Mouse (Mus musculus): ENCODE measurements at regions not wholly inside any gene's neighbourhood (a gene's known extent, or its start where the extent isn't known, plus 50 kb on each side); places are given as distances from the start of the nearest gene placed in this dataset.

DNA sequence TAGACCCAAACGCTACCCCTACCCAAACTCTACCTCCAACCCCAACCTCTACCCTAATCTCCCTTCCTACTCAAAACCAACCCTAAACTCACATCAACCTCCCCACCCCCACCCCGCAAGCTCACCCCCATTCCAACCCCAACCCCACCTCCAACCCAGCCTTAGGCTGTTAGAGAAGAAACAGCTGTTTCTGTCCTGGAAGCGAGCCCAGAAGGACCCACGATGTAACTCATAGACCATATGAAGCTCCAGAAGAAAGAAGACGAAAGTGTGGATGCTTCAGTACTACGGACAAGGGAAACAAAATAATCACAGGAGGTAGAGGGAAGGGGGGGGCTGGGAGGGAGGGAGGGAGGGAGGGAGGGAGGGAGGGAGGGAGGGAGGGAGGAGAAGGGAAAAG is 58.4 kb downstream of the Sox11 start:
- no peak for DNase-seq (ENCODE audit: low read depth, low spot score)

DNA sequence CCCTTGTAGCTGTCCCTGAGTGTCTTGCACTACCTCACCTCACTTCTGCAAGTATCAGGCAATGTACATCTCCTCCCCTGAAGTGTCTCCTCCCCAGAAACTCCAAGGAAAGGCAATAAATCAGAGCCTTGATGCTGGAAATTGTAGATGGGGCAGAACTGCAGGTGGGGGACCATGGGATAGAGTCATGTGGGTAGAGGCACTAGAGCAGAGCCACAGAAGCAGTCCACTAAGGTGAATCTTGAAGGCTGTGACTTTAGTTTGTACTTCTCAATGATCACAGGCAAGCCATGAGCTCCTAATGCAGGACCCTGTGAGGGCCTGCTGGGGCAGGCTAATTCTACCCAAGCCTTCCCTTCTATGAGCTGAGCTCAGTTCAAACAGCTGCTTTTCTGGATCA is 80.4 kb downstream of the Sox11 start:
- no peak for DNase-seq (ENCODE audit: low read depth, low spot score)

DNA sequence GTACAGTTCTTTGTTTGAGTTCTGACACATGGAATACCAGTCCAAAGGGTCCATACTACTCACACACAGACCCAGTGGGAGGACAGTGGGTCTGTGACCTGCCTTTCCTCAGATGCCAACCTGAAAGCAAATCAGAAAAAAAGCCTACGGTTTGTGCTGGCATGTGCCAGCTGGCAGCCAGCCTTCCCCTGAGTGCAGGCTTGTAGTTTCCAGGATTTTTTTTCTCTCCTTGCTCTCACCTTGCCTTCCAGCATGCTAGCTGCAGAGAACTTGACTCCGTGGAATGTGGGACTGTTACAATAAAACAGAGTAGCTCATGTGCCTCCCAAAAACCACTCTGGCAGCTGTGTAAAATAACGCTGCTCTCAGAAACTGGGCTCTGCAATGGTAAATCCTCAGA is 88.2 kb downstream of the Sox11 start:
- DNase-seq (ENCODE audit: low read depth, low spot score), result no peak

DNA sequence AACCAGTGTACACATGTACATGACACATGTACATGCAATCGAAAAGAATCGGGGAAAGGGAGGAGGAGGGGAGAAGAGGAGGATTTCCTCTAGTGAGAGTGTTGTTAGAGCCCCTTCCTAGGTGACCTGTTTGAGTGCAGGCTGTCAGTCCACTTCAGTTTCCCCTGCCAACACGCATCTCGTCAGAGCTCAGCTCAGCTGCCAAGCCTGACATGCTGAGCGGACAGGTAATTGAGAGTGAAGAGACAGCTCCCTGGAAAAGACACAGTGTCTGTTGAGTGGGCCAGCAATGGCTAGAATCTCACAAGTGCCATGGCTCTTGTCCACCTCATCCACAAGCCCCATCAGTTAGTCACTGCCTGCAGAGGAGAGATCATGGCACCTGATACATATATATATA is 90.9 kb downstream of the Sox11 start:
- no peak for DNase-seq (ENCODE audit: low read depth, low spot score)

DNA sequence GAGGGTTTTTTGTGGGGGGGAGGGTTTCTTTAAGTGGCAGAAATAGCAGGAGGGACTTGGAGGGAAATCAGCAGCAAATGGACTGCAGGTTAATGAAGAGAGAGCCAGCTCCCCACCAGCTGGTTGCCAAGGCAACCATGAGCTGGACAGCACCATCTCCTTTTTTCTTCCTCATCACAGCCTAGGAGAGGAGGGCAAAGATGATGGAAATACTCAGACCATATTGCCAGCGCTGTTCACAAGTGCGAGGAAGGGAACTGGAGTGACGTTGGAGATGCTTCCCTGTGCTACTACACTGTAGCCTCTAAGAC is 93.9 kb downstream of the Sox11 start:
- DNase-seq (ENCODE audit: low read depth, low spot score), result peak; percentile 66

DNA sequence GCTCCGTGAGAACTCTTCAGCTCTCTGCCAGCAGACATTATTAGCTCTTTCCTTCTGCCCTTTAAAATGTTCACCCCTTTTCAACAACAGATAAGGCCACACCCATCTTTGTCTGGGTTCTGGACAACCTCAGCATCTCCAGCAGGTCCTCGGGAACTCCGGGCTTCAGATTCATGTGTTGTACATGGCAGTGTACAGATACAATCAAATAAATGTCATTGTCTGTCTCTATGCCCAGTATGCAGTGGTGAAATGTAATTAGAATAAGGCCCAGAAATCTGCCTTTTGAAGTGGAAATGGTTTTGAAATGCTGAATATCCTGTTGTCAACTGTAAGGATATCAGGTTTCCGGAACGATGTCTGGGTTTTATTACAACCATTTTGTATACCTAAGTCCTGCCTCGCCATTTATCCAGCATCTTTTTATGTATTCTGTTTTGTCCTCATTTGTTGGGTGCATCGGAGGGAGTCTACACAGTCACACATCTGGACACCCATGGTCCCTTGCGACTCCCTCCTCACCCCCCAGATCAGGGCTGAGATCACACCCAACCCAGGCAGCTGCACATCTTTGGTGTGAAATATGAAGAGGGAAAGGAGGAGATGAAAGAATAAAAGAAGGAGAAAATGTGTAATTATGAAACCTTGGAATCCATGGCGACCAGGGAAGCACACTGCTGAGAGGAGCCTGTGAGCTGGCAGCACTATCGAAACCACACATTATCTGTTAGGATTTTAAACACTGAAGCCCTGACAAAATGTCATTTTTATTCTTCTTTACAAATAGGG is 94.4 kb downstream of the Sox11 start:
- DNase-seq (ENCODE audit: low read depth, low spot score), result peak; percentile 30

DNA sequence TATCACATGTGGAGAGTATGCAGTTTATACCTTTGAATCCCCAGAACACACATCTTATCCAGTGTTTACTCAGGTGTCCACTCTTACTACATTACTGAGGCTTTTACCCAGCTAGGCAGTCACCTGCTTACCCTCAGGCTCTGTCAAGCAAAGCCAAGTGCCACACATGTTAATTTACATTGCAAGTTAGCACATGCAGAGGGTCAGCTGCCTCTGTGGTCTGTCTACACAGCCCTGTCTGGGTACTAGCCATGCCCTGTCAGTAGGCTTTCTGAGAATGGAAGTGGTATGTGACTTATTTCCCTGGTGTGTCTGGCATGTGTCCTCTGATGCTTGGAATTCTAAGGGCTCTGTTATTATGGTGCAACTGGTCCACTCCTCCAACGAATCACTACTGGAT is 106.6 kb downstream of the Sox11 start:
- DNase-seq (ENCODE audit: low read depth, low spot score), result no peak

DNA sequence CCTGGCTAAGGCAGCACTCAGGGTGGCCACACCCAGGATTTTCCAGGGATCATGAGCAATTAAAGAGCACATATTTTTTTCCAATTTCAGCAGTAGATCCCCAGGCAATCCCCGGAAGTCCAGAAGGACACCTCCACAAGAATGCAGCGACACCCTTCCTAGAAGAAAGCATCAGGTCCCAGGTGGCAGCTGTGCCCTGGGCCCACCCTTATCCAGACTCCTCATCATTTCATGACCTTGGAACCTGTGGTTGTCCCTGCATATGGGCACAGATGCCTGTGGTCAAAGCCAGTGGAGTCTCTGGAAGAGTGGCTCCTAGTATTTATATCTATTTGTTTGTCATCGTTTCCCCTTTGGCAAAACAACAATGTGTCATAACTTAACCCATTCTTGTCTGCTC is 120.8 kb downstream of the Sox11 start:
- DNase-seq (ENCODE audit: low read depth, low spot score), result no peak

DNA sequence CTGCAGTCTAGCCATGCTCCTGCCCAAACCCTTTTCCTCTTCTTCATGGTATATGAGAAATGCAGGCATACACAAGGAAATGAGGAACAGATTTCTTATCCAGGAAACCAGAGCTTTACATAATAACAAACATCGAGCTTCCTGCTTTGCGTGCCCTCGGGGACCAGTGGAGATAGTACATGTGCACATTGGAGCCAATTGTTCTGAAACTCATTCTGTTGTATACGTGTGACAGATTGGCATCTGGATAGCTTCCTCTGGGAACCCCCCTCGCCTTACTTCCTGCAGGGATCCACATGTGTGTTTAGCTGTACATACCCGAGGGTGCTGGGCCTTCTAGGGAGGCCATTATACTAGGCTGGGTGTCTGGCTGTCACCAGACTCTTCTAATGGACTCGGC is 141.2 kb downstream of the Sox11 start:
- no peak for DNase-seq (ENCODE audit: low read depth, low spot score)

DNA sequence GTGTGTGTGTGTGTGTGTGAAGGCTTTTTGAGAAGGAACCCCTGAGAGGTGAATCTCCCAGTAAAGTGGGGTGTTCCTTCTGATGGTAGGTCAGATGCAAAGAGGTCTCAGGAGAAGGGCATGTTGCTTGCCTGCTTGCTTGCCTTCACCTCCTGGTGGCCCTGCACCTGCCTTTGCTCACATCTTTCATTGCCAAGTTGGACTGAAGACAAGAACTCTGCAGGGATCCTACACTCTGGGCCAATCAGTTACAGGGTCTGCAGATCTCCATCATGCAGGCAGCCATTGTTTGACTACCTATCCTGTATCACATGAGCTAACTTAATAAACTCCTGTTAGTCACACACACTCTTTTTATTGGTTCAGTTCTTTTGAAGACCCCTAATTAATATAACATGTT is 148.4 kb downstream of the Sox11 start:
- DNase-seq (ENCODE audit: low read depth, low spot score), result no peak

DNA sequence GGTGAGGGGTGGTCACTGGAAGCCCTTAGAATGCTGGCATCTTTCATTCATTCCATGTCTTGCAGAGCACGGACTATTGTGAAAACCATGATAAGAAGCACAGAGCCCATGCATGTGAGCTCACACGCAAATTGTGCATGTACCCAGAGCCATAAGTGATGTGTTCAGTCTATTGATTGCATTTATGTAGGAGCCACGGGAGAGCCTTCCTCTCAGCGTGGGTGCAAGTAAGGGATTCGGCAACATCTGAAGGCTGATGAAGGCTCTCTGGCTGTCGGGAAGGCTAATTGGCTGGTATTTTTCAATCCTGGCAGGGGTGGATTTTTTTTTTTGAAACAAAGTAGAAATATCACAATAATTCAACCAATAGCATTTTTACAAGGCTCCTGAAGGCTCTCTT is 150.5 kb downstream of the Sox11 start:
- DNase-seq (ENCODE audit: low read depth, low spot score), result no peak

DNA sequence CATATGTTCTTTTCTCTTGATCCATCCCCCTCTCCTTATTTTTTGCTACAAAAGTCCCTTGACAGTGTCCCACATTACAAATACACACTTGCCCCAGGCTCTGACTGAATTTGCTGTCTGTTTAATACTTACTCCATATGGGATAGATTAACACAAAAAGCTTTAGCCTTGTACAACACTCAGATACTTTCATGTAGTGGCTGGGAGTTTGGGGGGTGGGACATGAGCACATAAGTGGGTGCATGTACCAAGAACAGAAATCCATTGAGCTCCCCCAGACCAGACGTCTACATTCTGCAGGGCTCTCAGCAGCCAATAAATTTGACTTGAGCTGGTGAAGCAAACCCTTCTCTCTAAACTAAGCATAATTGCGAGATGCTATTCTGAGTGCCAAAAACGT is 154.9 kb downstream of the Sox11 start:
- no peak for DNase-seq (ENCODE audit: low read depth, low spot score)

DNA sequence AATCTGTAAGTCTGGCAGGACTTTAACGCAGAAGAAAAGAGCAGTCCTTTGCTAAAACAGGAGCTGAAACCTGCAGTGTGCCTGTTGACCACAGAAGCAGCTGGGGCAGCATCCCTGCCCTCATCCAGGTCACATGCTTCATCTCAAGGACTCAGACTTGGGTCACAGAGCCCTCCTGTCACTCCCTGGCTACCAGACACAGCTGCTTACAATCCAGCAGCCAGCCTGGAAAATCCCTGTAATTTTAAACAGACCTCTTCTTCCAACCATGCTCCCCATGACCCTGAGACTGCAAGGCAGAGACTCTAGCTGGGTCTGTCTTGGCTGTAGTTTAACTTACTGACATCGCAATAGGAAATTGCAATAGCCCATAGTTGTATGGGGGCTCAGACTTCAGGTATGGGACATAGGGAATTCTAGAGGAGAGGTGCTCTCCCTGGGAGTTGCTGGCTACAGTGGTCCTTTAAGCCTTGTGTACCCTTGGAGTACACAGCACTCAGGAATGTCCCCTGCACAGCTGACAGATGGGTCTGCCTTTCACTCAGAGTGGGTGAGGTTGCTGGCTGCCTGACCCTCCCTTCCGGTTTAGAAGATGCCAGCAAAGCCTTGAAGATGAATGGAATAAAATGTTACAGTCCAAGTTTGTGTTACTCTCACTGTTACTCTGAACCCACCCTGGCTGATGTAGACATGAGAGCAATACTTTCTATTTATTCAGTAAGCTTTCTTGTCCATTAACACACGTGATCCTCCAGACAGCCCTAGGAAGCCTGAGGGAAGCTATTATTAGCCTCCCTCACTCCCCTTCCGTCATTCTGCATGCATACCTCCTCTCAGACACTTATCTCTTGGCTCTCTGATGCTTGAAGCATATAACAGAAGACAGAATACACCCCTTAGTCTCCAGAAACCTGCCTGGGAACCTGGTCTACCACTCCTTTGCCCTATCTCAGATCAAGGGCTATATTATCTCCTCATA is 159.7 kb downstream of the Sox11 start:
- no peak for DNase-seq (ENCODE audit: low read depth, low spot score)

DNA sequence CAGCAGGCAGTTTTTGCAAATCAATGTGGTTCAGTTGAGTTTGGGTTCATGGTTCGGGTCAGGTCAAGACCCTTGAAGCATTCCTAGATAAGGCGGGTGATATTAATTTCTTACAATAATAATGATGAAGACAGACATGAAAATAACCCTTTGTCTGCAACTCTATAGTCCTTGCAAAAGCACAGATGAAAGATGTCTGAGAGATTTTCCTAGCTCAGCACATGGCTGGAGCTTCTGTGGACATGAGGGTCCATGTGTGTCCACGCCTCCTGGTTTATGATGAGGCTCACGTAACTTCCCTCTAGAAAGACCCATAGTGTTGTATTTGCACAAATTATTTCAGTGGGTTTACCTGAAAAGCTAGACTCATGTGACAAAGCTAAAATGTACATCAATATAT is 168.8 kb downstream of the Sox11 start:
- no peak for DNase-seq (ENCODE audit: low read depth, low spot score)

DNA sequence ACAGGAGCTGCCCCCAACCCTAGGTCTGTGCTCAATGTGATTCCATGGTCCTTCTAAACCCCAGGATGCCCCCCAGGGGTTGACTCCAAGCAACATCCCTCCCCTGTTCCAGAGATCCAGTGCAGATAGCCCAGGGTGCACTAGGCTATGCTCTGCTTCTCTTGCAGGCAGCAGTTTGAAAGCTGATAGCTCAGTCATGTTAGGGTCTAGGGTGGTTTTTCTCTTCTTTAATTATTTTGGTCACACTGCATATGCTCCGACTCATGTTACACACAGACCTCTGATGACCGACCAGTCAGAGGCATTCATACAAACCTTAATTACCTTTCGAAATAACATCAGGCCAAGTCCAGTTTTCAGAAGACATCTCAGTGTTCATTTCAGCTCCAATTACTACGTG is 169.2 kb downstream of the Sox11 start:
- DNase-seq (ENCODE audit: low read depth, low spot score), result no peak

DNA sequence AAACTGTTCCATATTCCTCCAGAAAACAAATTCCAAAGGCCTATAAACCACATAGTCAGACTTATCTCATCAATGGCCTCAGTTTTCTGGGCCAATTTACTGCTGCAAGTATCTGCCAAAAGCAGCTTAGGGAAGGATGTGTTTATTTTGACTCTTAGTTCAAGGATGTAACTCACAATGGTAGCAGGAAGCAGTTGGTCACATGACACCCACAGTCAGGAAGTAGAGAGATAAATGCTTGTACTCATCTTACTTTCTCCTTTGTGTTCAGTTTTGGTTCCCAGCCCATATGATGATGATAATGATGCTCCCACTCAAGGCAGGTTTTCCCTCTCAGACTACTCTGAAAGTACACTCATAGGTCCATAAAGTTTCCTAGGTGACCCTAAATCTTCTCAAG is 170.8 kb downstream of the Sox11 start:
- DNase-seq (ENCODE audit: low read depth, low spot score), result no peak

DNA sequence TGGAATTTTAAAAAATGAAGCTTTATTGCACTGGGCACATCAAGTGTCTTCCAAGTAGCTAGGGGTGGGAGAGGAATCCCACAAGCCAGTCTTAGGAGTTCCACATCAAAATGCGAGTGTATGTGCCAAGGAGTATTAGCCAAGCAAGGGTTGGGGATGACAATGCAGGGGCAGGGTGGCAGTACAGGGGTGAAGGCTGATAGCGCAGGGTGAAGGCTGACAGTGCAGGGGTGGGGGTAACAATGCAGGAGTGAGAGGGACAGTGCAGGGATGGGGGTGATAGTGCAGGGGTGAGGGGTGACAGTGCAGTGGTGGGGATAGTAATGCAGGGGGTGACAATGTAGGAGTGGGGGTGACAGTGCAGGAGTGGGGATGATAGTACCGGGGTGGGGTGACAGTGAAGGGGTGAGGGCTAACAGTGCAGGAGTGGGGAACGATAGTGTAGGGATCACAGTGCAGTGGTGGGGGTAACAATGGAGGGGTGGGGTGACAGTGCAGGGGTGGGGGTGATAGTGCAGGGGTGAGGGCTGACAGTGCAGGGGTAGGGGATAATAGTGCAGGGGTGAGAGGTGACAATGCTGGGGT is 177.4 kb downstream of the Sox11 start:
- no peak for DNase-seq (ENCODE audit: low read depth, low spot score)

DNA sequence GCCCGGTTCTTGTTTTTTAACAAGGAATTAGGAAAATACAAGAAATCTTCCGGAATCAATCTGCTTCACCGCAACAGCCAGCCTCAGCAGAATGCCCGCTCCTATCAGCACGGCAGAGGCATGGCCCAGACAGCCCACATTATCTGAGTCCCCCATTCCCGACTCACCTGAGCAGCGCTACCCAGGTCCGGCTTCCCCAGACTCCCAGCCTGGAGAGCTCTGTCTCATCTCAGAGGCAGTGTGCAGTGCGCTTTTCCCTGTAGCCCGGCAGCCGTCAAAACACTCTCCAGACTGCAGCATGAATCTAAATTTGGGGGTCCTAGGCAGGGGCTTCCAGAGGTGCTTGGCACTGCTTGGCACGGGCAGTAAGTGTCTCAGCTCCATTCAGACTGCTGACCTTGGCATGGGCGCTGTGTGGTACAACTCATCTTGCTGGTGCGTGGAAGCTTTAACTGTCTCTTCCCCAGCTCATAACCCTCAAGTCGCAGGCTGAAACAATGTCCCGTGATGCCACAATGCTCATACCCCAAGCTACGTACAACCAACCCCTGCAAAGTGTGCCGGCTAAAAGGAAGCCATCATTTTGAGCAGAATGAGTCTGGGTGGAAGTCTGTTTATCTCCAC is 182.2 kb downstream of the Sox11 start:
- DNase-seq (ENCODE audit: low read depth, low spot score), result no peak

DNA sequence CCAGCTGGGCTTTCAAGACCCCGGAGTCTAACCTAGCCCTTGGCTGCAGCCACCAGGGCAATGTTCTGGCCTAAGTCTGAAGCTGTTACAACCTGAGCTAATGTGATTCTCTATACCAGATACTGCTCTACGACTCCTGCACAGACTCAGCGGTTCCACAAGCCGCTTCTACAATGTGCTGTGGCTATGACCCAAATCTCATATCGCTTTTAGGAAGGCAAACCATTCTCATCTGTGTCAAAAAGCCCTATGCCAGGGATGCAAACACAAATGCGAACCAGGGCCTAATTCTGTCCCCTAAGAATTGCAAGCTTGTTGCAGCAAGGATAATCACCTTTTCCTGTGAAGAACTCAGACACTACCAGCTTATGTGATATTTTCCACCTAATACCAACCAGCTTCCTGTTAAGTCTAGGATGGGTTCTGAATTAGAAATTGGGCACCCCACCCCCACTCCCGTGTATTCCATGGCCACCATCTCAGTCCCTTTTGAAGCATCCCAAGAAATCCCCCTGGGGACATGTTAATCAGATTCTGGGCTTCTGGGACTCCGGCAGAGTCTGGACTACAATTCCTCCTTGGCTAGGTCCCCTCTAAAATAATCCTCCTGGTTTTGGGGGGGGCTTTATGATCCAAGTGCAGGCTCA is 182.8 kb downstream of the Sox11 start:
- no peak for DNase-seq (ENCODE audit: low read depth, low spot score)

DNA sequence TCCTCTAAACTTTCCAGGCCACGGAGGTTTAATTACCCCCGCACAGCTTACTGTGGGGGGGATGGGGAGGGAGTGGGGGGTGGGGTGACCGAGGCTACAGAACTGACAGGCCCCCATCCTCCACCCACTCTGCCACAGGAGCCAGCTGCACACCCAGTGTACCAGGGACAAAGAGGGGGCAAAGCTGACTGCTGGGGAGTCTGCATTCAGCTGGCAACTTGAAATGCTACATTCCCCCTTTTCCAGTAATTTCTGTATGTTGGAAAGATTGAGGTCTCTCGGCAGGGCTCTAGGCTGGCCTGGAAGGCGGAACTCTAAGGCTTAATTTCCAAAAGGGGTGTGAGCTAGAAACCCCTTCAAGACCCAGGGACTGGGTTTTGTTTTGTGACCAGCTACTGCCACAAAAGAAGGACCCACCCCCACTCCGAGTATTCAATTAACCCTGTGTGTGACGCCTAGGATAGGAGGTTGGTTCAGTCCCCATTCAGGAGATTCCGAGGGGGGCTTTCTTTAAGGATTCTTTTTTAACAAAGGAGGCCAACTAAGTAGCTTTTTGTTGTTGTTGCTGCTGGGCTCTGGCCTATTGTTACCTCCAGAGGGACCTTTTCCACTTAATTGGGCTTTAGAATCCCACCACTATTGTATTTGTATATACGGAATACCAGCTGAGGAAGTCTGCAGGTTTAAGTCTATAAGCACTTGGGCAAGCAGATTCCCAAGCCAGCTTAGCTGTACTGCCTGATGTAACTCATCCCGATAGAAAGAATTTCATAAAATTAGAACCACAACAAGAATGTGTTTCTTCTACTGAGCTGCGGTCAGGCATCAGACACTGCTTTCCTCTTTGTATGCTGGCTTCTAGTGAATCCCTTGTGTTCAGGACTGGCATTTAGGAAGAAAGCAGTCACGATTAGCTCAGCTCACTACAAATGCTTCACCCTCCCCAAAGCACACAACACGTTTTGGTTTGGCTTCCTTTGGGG is 191.2 kb downstream of the Sox11 start:
- no peak for DNase-seq (ENCODE audit: low read depth, low spot score)

DNA sequence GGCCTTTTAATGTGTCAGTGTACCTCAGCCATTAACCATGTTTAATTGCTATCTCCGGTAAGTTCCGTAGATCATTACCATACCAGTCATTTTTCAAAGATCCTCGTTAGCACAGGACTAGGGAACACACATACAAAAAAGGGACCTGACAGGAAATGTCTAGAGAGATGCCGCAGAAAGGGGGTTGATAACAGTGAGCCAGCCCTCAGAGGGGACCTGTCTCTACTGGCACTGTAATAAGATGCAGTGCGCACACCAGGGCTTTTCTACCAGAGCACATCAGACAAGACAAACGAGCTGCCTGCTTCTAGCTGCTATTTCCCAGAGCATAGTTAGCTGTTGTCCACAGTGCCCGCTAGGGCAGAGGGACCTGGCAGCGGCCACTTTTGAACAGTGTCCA is 199.1 kb downstream of the Sox11 start:
- no peak for DNase-seq (ENCODE audit: low read depth, low spot score)

All from brain, embryonic 18.5 days (tissue).